Mouse (Mus musculus): ENCODE measurements around the gene Rbm7. TPM values are rescaled to one million over a fixed set of nuclear protein-coding genes. Genes with fewer than 3 reads are reported as not detected.
A peak's percentile ranks its signal among the peaks of the same experiment; 100 is the strongest.

Rbm7 gene
- polyA plus RNA-seq, 1 experiment: 31.5 TPM

DNA sequence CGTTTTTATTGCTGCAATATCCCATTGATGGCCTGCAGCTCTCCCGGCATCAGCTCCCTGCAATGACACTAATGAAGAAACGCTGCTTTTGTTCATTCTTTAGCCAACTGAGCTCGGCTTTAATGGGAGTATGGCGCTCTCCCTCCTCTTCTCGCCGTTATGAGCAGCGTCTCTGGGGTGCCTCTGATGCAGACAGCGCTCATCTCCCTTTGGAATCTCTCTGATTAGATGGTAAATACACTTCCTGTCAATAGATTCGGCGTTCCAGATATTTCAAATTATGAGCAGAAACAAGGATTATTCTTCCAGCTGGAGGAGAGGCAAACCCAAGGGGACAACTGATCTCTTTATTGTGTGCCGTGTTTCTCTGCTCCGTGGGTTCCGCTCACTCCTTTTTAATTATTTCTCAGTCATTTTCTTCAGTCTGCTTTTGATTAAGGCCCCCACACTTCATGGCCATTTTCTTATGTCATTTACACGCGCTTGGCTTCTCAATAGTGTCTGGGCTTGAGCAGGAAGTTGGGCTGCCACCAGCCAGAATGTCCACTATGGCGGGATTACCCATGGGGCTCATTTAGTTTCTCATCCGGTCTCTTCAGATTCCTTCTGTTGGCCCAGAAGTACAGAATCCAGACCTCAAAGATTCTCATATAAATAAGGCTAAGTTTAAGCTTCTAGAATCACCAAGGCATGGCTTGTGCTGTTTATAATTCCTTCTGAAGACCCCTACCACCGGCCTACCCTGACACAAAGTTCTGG, 22.5 kb upstream of the Rbm7 start:
- no peaks in the 10 kb centered on the region for H3K4me1 ChIP-seq (ENCODE audit: control insufficient read depth, insufficient read depth, low read length)
- H3K4me3 ChIP-seq (ENCODE audit: insufficient read depth, low read length): 0 out of 2 replicates have a peak overlapping the region, but pooled peaks have one; percentile 3
- no peak for TF ChIP-seq CTCF (IDR thresholded peaks at IDR 0.05; ENCODE audit: extremely low read depth, insufficient read depth, low read length)
- TF ChIP-seq POLR2A (IDR thresholded peaks at IDR 0.05; ENCODE audit: extremely low read depth, insufficient read depth, low read length): no peak
- H3K27ac ChIP-seq (ENCODE audit: insufficient read depth, low read length): no peak overlapping the region

GRCm38 (mm10) chr9:48516615-48517371, 21.7 kb upstream of the Rbm7 start:
- Histone ChIP-seq H3K4me1 (ENCODE audit: control insufficient read depth, insufficient read depth, low read length) (no peaks in the 10 kb centered on the region), H3K27ac (ENCODE audit: insufficient read depth, low read length) (no peak overlapping the region), H3K4me3 (ENCODE audit: insufficient read depth, low read length) (0 out of 2 replicates have a peak overlapping the region, but pooled peaks have one; percentile 3)
- TF ChIP-seq POLR2A (IDR thresholded peaks at IDR 0.05; ENCODE audit: extremely low read depth, insufficient read depth, low read length) (no peak), CTCF (IDR thresholded peaks at IDR 0.05; ENCODE audit: extremely low read depth, insufficient read depth, low read length) (no peak)

GRCm38 (mm10) chr9:48515332-48515731, 20.2 kb upstream of the Rbm7 start:
- H3K27ac ChIP-seq (ENCODE audit: insufficient read depth, low read length): no peak overlapping the region
- no peaks in the 10 kb centered on the region for H3K4me1 ChIP-seq (ENCODE audit: control insufficient read depth, insufficient read depth, low read length)
- no peak for TF ChIP-seq CTCF (IDR thresholded peaks at IDR 0.05; ENCODE audit: extremely low read depth, insufficient read depth, low read length)
- TF ChIP-seq POLR2A (IDR thresholded peaks at IDR 0.05; ENCODE audit: extremely low read depth, insufficient read depth, low read length): no peak
- no peak overlapping the region for H3K4me3 ChIP-seq (ENCODE audit: insufficient read depth, low read length)

- TF ChIP-seq CTCF (IDR thresholded peaks at IDR 0.05; ENCODE audit: extremely low read depth, insufficient read depth, low read length): no peak
- TF ChIP-seq POLR2A (IDR thresholded peaks at IDR 0.05; ENCODE audit: extremely low read depth, insufficient read depth, low read length): no peak
- Histone ChIP-seq H3K4me3 (ENCODE audit: insufficient read depth, low read length) (no peak overlapping the region), H3K4me1 (ENCODE audit: control insufficient read depth, insufficient read depth, low read length) (no peaks in the 10 kb centered on the region), H3K27ac (ENCODE audit: insufficient read depth, low read length) (no peak overlapping the region)
These were observed 15.0 kb upstream of the Rbm7 start for GRCm38 (mm10) chr9:48510134-48510533.

GRCm38 (mm10) chr9:48504741-48505365, 9.8 kb upstream of the Rbm7 start:
- Histone ChIP-seq H3K4me1 (ENCODE audit: control insufficient read depth, insufficient read depth, low read length) (no peaks in the 10 kb centered on the region), H3K4me3 (ENCODE audit: insufficient read depth, low read length) (no peak overlapping the region), H3K27ac (ENCODE audit: insufficient read depth, low read length) (peak overlapping the region; percentile 19; the same call in 1 of the 2 replicates)
- TF ChIP-seq CTCF (IDR thresholded peaks at IDR 0.05; ENCODE audit: extremely low read depth, insufficient read depth, low read length) (no peak), POLR2A (IDR thresholded peaks at IDR 0.05; ENCODE audit: extremely low read depth, insufficient read depth, low read length) (no peak)

GRCm38 (mm10) chr9:48503001-48503400, 7.9 kb upstream of the Rbm7 start:
- H3K27ac ChIP-seq (ENCODE audit: insufficient read depth, low read length): no peak overlapping the region
- no peaks in the 10 kb centered on the region for H3K4me1 ChIP-seq (ENCODE audit: control insufficient read depth, insufficient read depth, low read length)
- no peak overlapping the region for H3K4me3 ChIP-seq (ENCODE audit: insufficient read depth, low read length)
- TF ChIP-seq POLR2A (IDR thresholded peaks at IDR 0.05; ENCODE audit: extremely low read depth, insufficient read depth, low read length) (no peak), CTCF (IDR thresholded peaks at IDR 0.05; ENCODE audit: extremely low read depth, insufficient read depth, low read length) (no peak)

- no peak for TF ChIP-seq CTCF (IDR thresholded peaks at IDR 0.05; ENCODE audit: extremely low read depth, insufficient read depth, low read length)
- TF ChIP-seq POLR2A (IDR thresholded peaks at IDR 0.05; ENCODE audit: extremely low read depth, insufficient read depth, low read length): no peak
- Histone ChIP-seq H3K27ac (ENCODE audit: insufficient read depth, low read length) (no peak overlapping the region), H3K4me3 (ENCODE audit: insufficient read depth, low read length) (no peak overlapping the region), H3K4me1 (ENCODE audit: control insufficient read depth, insufficient read depth, low read length) (no peaks in the 10 kb centered on the region)
These were observed 6.1 kb upstream of the Rbm7 start for GRCm38 (mm10) chr9:48501192-48501591.

DNA sequence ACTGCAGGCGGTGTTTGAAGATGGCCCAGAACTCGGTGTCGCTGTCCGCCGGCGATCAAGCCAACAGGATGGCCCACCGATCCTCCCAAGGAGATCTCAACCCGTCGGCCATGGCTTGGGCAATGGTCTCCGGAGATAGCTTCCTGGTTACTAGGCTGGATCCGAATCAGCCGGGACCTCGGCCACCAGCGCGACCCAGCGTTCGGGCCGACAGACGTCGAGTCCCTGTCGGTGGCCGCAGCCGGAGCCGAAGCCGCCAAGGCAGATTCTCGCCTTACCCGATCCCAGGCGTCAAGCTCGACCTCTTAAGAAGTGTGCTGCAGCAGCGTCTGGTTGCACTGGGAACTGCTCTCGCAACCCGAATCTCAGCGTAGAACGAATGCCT, 441 bp upstream of the Rbm7 start:
- Histone ChIP-seq H3K27ac (ENCODE audit: insufficient read depth, low read length) (peak overlapping the region; percentile 72), H3K4me1 (ENCODE audit: control insufficient read depth, insufficient read depth, low read length) (no peaks in the 10 kb centered on the region; the same call in 1 of the 2 replicates), H3K4me3 (ENCODE audit: insufficient read depth, low read length) (peak overlapping the region; percentile 92)
- TF ChIP-seq CTCF (IDR thresholded peaks at IDR 0.05; ENCODE audit: extremely low read depth, insufficient read depth, low read length): no peak

DNA sequence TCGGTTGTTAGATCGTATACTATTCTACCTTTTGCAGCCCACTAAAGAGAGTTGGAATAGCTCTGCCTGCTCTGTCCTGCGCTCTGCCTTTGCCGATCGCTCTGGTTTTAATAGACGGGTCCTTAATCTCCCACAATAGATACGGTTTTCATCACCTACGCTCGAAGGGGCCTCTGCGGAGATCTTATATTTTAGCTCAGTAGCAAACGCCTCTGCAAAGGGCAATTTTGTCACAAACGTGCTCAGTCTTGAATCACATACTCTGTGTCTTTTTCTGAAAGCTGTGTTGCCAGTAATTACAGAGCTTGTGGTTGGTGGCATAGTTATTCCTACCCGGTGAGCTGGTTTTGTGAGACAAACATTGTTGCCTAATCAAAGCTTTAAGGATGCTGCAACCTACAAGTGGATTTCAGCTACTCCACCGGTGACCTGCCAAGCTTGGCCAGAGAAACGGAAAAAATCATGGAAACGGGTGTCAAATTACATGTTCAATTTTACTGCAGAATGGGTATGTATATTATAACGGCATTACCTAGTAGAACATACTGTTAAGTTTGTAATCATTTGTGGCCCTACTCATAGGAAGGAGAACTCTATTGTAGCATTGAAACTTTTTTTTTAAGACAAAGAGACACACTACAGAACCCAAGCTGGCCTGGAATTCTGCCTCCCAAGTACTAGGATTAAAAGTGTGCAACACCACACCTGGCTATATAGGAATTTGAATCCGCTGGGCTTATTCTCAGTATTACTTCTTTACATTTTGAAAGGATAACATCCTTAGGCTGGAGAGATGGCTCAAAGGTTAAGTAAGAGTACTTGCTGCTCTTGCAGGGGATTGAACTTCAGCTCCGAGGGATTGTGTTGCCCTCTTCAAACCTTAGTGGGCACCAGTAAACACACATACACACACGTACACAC, 13.6 kb downstream of the Rbm7 start:
- Histone ChIP-seq H3K4me3 (ENCODE audit: insufficient read depth, low read length) (peak overlapping the region; percentile 86; the same call in 1 of the 2 replicates), H3K27ac (ENCODE audit: insufficient read depth, low read length) (no peak overlapping the region), H3K4me1 (ENCODE audit: control insufficient read depth, insufficient read depth, low read length) (peaks cover 2% of the 10 kb centered on the region; the same call in 1 of the 2 replicates)
- TF ChIP-seq POLR2A (IDR thresholded peaks at IDR 0.05; ENCODE audit: extremely low read depth, insufficient read depth, low read length) (no peak), CTCF (IDR thresholded peaks at IDR 0.05; ENCODE audit: extremely low read depth, insufficient read depth, low read length) (no peak)
